Mouse (Mus musculus): ENCODE results near the gene Rhobtb1. TPM values are rescaled to one million over a fixed set of nuclear protein-coding genes. Genes with fewer than 3 reads are reported as not detected.

Gene Rhobtb1
- 13.2 and 13.7 TPM in 2 replicates for polyA plus RNA-seq (2015; fragmentation: Nextera tagmentation; extraction: Ambion mirVana)

GRCm38 (mm10) chr10:69151045-69151444 lies at the start of gene Rhobtb1:
Gene Rhobtb1 (plus strand): TSS chr10:69151434.

GRCm38 (mm10) chr10:69212542-69213440 lies 61.6 kb downstream of the Rhobtb1 start, which contains the start of gene A930033H14Rik:
Gene A930033H14Rik (minus strand): TSS chr10:69213098.

Other genes with a start within 250 kb of the Rhobtb1 start
- 1.7 and 2.1 TPM in 2 replicates for gene A930033H14Rik, start 61.7 kb downstream of the Rhobtb1 start, polyA plus RNA-seq (2015; fragmentation: Nextera tagmentation; extraction: Ambion mirVana)
- gene Cdk1, start 201.5 kb downstream of the Rhobtb1 start, polyA plus RNA-seq (2015; fragmentation: Nextera tagmentation; extraction: Ambion mirVana), result 37.8 and 46.0 TPM in 2 replicates
- 63.6 and 79.3 TPM in 2 replicates for gene Ank3, start 247.3 kb downstream of the Rhobtb1 start, polyA plus RNA-seq (2015; fragmentation: Nextera tagmentation; extraction: Ambion mirVana)